Mouse (Mus musculus) C3H10T1/2 (cell line): ENCODE data around the gene Olfr693. TPM values are rescaled to one million over a fixed set of nuclear protein-coding genes. Genes with fewer than 3 reads are reported as not detected.

ENCODE experiments used
- polyA plus RNA-seq, 2 experiments: library from polyadenylated mRNA; unstranded; fragments of >200 nt; fragmentation: generic; extraction: Trizol; gene quantifications; one replicate each; pipeline ENCODE4 v1.2.1; 2012; ENCODE audit warnings: missing spikeins in 2 of 2

Gene Olfr693
- not detected for polyA plus RNA-seq

DNA sequence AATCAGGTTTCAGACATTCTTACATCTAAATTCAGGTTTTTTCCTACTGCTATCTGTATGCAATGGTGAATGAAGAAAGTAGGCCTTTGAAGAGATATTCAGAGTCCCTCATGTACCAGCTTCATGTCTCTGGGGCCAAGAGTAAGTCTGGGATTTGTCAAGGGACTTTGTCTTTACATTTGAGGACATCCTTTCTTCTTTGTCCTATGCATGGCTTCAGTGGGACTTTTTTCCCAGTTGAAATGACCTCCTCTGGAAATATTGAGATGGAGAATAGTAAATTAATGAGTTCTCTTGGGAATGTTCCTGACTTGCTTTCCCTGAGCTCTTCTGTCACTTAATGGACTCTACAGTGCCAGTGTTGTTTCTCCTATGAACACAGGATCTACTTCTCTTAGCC lies at the start of gene Olfr693:
Olfr693 (minus strand) TSS at position 101 of the 400 bp plus-strand sequence.

DNA sequence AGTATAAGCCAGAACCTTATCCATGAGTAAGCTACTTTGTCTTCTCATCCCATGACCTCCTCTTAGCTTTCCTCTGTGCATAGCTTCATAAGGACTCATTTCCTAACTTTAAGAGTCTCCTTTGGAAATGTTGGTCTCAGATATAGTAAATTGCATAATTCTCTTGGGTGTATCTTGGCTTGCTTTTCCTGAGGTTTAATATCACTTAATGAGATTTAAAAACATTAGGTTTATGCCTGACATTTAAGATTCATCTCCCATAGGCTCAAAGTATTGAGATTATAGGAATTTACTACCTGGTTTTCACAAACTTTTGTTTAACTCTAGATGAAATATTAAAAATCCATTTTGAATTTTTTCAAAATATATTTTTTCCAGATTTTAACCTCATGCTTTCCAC lies 35.9 kb upstream of the Olfr693 start, which contains the start of gene Olfr695:
Olfr695 (minus strand) TSS at position 101 of the 400 bp plus-strand sequence.

GRCm38 (mm10) chr7:106691714-106692113 lies 11.3 kb upstream of the Olfr693 start, which contains the start of gene Olfr694:
Gene Olfr694, minus strand, starts transcription at chr7:106691814.

Other genes starting within 250 kb of the Olfr693 start
- not detected for gene Olfr694, start 11.2 kb upstream of the Olfr693 start, polyA plus RNA-seq
- gene Olfr695, start 35.8 kb upstream of the Olfr693 start, polyA plus RNA-seq = not detected
- not detected for gene Olfr697, start 61.9 kb upstream of the Olfr693 start, polyA plus RNA-seq
- not detected for gene Olfr698, start 74.8 kb upstream of the Olfr693 start, polyA plus RNA-seq
- gene Olfr699, start 112.6 kb upstream of the Olfr693 start, polyA plus RNA-seq = not detected
- gene Olfr700, start 128.2 kb upstream of the Olfr693 start, polyA plus RNA-seq = not detected
- not detected for gene Olfr701, start 133.5 kb upstream of the Olfr693 start, polyA plus RNA-seq
- not detected for gene Olfr702, start 153.3 kb upstream of the Olfr693 start, polyA plus RNA-seq
- not detected for gene Olfr703, start 162.8 kb upstream of the Olfr693 start, polyA plus RNA-seq
- not detected for gene Olfr704, start 182.6 kb upstream of the Olfr693 start, polyA plus RNA-seq
- gene Olfr705, start 196.3 kb upstream of the Olfr693 start, polyA plus RNA-seq = not detected
- gene Olfr706, start 207.6 kb upstream of the Olfr693 start, polyA plus RNA-seq = not detected
- gene Olfr707, start 220.7 kb upstream of the Olfr693 start, polyA plus RNA-seq = not detected
- gene Olfr1532-ps1, start 227.4 kb upstream of the Olfr693 start, polyA plus RNA-seq = not detected